Mouse (Mus musculus) midbrain, embryonic 13.5 days (tissue): ENCODE data around the gene Cxcr5. TPM values are rescaled to one million over a fixed set of nuclear protein-coding genes. Genes with fewer than 3 reads are reported as not detected.

Experiments used
- ATAC-seq: fragments of 200-750 bp; cut with Nextera tagmentation; 2 replicates; pipeline ENCODE4 v1.8.0; 2017; ENCODE audit warnings: mild to moderate bottlenecking, moderate TSS enrichment, moderate library complexity
- H3K27ac ChIP-seq: fragments of 300-500 bp; sonication (generic); 2 replicates; pipeline ENCODE4 v1.5.1; 2015; ENCODE audit warnings: inconsistent platforms, mild to moderate bottlenecking, moderate library complexity
- H3K27me3 ChIP-seq: fragments of 300-500 bp; sonication (generic); 2 replicates; pipeline ENCODE4 v1.6.1; 2015; ENCODE audit warnings: mild to moderate bottlenecking, inconsistent platforms
- H3K36me3 ChIP-seq: fragments of 300-500 bp; sonication (generic); 2 replicates; pipeline ENCODE4 v1.6.1; 2015; ENCODE audit warnings: mild to moderate bottlenecking, inconsistent platforms
- H3K4me1 ChIP-seq: fragments of 300-500 bp; sonication (generic); replicated peaks from 2 replicates; pipeline ENCODE4 v1.6.1; 2015; ENCODE audit warnings: inconsistent platforms
- H3K4me2 ChIP-seq: fragments of 300-500 bp; sonication (generic); replicated peaks from 2 replicates; pipeline ENCODE4 v1.6.1; 2015; ENCODE audit warnings: moderate library complexity, mild to moderate bottlenecking, inconsistent platforms
- H3K4me3 ChIP-seq: fragments of 300-500 bp; sonication (generic); replicated peaks from 2 replicates; pipeline ENCODE4 v1.5.1; 2015; ENCODE audit warnings: mild to moderate bottlenecking, inconsistent platforms
- H3K9ac ChIP-seq: fragments of 300-500 bp; sonication (generic); replicated peaks from 2 replicates; pipeline ENCODE4 v1.6.1; 2015; ENCODE audit warnings: mild to moderate bottlenecking, inconsistent platforms
- H3K9me3 ChIP-seq: fragments of 300-500 bp; sonication (generic); 2 replicates; pipeline ENCODE4 v1.6.1; 2016; ENCODE audit warnings: mild to moderate bottlenecking, inconsistent platforms
- WGBS: fragments of 180-500 bp; shearing (Covaris S2); methylation state at CpG from one replicate; pipeline ENCODE4 v1.1.7; 2015; 5-methylcytosine and 5-hydroxymethylcytosine counted together
- polyA plus RNA-seq: library from polyadenylated mRNA; unstranded; fragments of >200 nt; fragmentation: Nextera tagmentation; extraction: Ambion mirVana; gene quantifications from 2 replicates; pipeline ENCODE4 v1.2.1, GENCODE M21; 2015

The Cxcr5 gene
- not detected in 2 replicates for polyA plus RNA-seq

DNA sequence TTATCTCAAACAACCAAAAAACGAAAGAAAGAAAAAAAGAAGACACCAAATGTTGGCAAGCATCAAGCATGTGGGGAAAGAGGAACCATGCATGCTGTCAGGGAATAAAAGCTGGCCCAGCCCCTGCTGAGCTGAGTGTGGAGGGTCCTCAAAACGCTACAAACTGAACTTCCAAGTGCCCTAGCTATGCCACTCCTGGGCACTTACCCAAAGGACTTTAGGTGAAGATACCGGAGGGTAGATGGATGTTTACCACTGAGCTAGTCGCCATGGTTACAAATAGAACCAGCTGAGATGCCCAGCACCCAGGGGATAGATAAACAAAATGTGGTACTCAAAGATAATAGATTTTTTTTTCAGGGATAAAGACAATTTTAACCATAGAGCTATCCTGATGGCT lies at the start of gene Cxcr5:
Cxcr5 (minus strand) TSS at position 281 of the 400 bp plus-strand sequence.
- H3K4me3 ChIP-seq: no peak within 1 kb of the TSS
- H3K4me1 ChIP-seq: no peaks in the 10 kb centered on the region
- H3K4me2 ChIP-seq: no peak within 1 kb of the TSS
- no peak within 1 kb of the TSS for H3K27ac ChIP-seq
- H3K9me3 ChIP-seq: no peaks in the 10 kb centered on the region
- no peaks in the 10 kb centered on the region for H3K36me3 ChIP-seq
- no peaks in the 10 kb centered on the region for H3K27me3 ChIP-seq
- whole genome bisulfite sequencing: 70% methylated on average over 4 of the region's 4 CpGs
- ATAC-seq: no peak
- H3K9ac ChIP-seq: no peak within 1 kb of the TSS

GRCm38 (mm10) chr9:44610371-44610770 lies 48.7 kb upstream of the Cxcr5 start:
- Histone ChIP-seq H3K9me3 (no peaks in the 10 kb centered on the region), H3K9ac (no peak overlapping the region), H3K4me2 (no peak overlapping the region), H3K36me3 (peaks cover 71% of the 10 kb centered on the region), H3K27me3 (no peaks in the 10 kb centered on the region), H3K4me1 (peaks cover 33% of the 10 kb centered on the region), H3K27ac (no peak overlapping the region), H3K4me3 (no peak overlapping the region)
- no peak for ATAC-seq
- 97% methylated on average over 25 of the region's 25 CpGs for WGBS

DNA sequence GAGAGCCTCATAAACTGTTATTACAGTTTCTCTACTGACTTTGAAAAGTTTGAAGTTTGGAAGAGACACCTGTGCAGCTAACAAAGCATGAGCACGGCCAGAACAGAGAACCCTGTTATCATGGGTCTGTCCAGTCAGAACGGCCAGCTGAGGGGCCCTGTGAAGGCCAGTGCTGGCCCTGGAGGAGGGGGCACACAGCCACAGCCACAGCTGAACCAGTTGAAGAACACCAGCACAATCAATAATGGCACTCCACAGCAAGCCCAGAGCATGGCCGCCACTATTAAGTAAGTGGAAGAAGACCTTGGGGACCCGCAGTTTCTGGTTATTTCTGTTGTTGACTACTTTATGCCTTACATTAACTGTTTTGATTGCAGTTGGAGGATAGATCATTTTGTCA lies 45.6 kb upstream of the Cxcr5 start:
- H3K27ac ChIP-seq: no peak overlapping the region
- no peaks in the 10 kb centered on the region for H3K27me3 ChIP-seq
- WGBS: 66% methylated on average over 4 of the region's 4 CpGs
- peak overlapping the region; percentile 81 for H3K4me3 ChIP-seq
- peaks cover 40% of the 10 kb centered on the region for H3K36me3 ChIP-seq
- ATAC-seq: no peak
- H3K9ac ChIP-seq: no peak overlapping the region
- H3K4me2 ChIP-seq: peak overlapping the region; percentile 47
- H3K4me1 ChIP-seq: peaks cover 42% of the 10 kb centered on the region
- no peaks in the 10 kb centered on the region for H3K9me3 ChIP-seq

DNA sequence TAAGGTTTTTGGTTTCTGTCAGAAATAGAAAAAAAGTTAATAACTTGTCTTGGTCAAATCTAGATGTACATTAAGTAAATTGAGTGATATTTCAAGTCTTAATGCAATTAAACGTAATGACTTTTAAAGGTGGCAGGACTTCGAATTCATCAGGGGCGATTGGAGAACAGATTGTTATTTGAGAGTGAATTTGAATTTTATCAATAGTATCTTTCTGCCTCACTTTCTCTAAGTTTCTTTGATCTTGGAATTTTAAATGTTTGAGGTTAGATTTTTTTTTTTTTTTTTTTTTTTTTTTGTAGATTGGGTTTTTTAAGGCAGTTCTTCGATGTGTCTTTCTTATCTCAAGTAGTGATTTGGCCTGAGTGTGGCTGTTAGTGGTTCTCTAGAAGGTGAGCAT lies 45.0 kb upstream of the Cxcr5 start:
- H3K4me1 ChIP-seq: peaks cover 42% of the 10 kb centered on the region

DNA sequence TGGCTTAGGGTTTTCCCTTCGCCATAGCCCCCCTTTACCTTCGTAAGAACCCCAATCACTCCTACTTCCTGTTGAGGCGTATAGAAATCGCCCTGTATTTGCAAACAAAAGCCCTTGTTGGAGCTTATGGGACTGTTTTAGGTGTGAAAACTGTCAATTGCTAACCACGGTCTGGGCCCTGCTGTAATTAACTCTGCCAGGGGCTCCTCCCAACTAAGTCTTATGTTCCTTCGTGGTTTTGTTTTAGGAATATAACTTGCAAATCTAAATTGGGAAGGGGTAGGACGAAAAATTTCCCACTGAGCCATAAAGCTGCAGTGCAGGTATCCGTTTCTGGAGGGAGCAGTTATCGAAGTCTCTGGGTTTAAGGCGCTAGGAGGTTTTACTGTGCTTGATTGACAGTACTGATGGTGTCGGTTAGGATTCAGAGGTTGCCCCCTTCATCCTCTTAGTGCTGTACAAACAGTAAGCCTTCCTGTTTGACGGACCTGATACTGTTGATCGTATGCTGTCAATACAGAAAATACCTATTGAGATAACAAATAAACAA lies 44.0 kb upstream of the Cxcr5 start:
- no peaks in the 10 kb centered on the region for H3K27me3 ChIP-seq
- H3K4me3 ChIP-seq: peak overlapping the region; percentile 81
- H3K4me1 ChIP-seq: peaks cover 42% of the 10 kb centered on the region
- no peaks in the 10 kb centered on the region for H3K9me3 ChIP-seq
- peaks cover 30% of the 10 kb centered on the region for H3K36me3 ChIP-seq
- peak overlapping the region; percentile 98 for H3K9ac ChIP-seq
- H3K4me2 ChIP-seq: peak overlapping the region; percentile 97
- 0 out of 2 replicates have a peak, but pooled peaks have one; percentile 14 for ATAC-seq
- H3K27ac ChIP-seq: peak overlapping the region; percentile 99
- WGBS: under 1% methylated on average over 13 of the region's 13 CpGs

More for the DNA sequence above, 45.0 kb upstream of the Cxcr5 start:
- no peak for ATAC-seq
- no peaks in the 10 kb centered on the region for H3K27me3 ChIP-seq
- 68% methylated on average over 4 of the region's 4 CpGs for WGBS
- H3K9ac ChIP-seq: no peak overlapping the region
- no peaks in the 10 kb centered on the region for H3K9me3 ChIP-seq
- H3K4me3 ChIP-seq: peak overlapping the region; percentile 81
- peaks cover 35% of the 10 kb centered on the region for H3K36me3 ChIP-seq
- no peak overlapping the region for H3K27ac ChIP-seq
- peak overlapping the region; percentile 97 for H3K4me2 ChIP-seq

DNA sequence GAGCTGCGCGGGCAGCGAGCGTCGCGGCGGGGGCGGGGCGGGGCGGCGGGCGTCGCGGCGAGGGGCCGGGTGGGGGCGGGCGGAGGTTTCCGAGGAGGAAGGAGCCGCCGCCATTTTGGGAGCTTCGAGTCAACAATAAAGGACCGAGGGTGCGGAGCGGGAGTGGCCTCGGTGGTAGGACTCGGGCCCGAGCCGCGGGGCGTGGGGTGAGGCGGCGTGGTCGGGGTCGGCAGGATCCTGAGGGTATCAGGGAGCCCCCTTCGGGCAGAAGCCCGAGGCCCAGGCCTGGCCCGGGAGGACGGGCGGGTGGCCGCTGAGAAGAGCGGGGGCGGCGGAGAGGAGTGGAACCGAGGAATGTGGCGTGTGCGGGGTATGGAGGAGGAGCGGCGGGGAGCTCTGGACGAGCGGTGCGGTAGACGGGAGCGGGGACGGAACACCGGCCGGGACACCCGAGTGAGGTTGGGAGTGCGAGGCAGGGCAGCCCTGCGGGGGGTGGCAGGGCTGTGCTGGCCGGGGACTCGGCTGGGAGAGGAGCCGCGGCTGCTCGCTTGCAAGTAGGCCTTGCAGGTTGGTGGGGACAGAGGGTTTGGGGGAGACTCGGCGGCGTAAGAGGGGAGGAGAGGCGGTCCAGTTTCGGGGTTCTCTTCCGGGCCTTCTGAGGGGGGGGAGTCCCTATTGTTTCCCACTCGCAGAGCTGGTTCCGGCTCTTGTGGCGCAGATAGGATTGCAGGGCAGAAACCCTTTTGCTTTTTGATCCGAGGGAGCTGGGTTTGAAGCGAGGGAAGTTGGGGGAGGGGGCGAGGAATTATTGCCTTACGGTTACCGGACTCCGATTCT lies 43.3 kb upstream of the Cxcr5 start, which contains the start of gene Ddx6:
Ddx6 (plus strand) TSS at position 114 of the 837 bp plus-strand sequence.
- H3K4me3 ChIP-seq: peak within 1 kb of the TSS; percentile 81
- ATAC-seq: peak; percentile 78
- H3K4me1 ChIP-seq: peaks cover 45% of the 10 kb centered on the region
- peak within 1 kb of the TSS; percentile 98 for H3K9ac ChIP-seq
- H3K27me3 ChIP-seq: no peaks in the 10 kb centered on the region
- no peaks in the 10 kb centered on the region for H3K9me3 ChIP-seq
- WGBS: under 1% methylated on average over 60 of the region's 80 CpGs
- peak within 1 kb of the TSS; percentile 97 for H3K4me2 ChIP-seq
- H3K36me3 ChIP-seq: peaks cover 24% of the 10 kb centered on the region
- peak within 1 kb of the TSS; percentile 99 for H3K27ac ChIP-seq

DNA sequence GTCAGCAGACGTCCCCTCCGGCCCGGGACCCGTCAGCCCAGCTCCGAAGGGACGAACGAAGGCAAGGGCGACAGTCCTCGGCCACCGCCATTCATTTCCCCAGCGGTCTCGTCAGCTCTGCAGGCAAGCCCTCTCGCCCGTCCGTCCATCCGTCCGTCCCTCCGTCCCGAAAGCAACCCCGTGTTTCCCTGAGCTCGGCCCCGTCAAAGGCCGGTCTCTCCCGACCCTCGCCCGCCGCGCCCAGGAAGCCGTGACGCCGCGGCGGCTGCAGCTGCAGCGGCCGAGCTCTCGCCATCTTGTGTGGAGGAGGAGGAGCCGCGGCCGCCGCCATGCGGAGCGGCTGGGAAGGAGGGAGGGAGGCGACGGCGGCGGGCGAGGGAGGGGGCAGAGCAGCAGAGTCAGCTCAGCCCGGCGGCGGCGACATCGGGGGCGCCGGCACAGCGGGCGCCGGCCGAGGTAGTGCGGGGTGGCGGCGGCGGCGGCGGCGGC lies 42.7 kb upstream of the Cxcr5 start:
- ATAC-seq: peak; percentile 76
- H3K9ac ChIP-seq: peak overlapping the region; percentile 98
- no peaks in the 10 kb centered on the region for H3K27me3 ChIP-seq
- WGBS: under 1% methylated on average over 52 of the region's 65 CpGs
- H3K9me3 ChIP-seq: no peaks in the 10 kb centered on the region
- H3K36me3 ChIP-seq: peaks cover 19% of the 10 kb centered on the region
- H3K4me3 ChIP-seq: peak overlapping the region; percentile 81
- peaks cover 50% of the 10 kb centered on the region for H3K4me1 ChIP-seq
- H3K4me2 ChIP-seq: peak overlapping the region; percentile 97
- H3K27ac ChIP-seq: peak overlapping the region; percentile 99

DNA sequence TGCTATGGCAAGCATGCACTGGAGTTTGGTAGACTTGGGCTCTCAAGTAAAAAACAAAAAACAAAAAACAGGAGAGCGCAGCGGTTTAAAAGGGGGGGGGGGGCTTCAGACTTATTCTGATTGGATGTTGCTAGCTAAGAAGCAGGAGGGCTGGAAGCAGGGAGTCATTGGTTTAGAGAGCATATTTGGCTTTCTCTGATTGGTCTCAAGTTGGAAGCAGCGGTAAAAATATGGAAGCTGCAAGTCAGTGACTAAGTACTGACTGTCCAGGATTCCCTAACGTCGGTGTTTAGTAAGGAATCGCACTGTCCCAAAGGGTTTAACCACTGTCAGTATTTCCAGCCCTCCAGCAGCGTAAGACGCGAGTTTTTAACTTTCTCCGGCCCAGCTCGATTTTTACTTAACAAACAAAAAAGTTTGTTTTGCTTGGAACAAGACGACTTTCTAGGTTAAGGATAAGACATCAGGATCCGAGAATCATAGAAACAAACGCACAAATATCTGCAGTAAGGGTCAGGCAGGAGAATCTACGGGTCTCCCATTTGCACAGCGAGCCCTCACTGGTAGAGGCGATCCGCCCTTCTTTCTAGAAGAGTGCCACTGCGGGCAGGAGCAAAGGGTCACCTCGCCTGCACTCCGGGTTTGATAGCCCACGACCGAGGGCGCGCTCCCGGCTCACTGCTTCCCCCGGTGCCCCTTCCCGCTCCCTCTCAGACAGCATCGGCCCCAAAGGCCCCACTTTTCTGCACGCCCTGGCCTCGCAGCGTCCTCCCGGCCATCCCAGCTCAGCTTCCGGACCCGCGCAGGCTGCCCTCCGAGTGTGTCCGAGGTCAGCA lies 42.0 kb upstream of the Cxcr5 start:
- H3K27me3 ChIP-seq: no peaks in the 10 kb centered on the region
- peaks cover 50% of the 10 kb centered on the region for H3K4me1 ChIP-seq
- peak overlapping the region; percentile 81 for H3K4me3 ChIP-seq
- peak overlapping the region; percentile 99 for H3K27ac ChIP-seq
- H3K4me2 ChIP-seq: peak overlapping the region; percentile 97
- peak; percentile 49 for ATAC-seq
- peaks cover 15% of the 10 kb centered on the region for H3K36me3 ChIP-seq
- peak overlapping the region; percentile 98 for H3K9ac ChIP-seq
- H3K9me3 ChIP-seq: no peaks in the 10 kb centered on the region
- WGBS: under 1% methylated on average over 38 of the region's 38 CpGs

- Histone ChIP-seq H3K27ac (peak overlapping the region; percentile 44; the same call in 1 of the 2 replicates), H3K36me3 (peaks cover 6% of the 10 kb centered on the region), H3K4me1 (peaks cover 46% of the 10 kb centered on the region), H3K4me2 (peak overlapping the region; percentile 97), H3K9ac (no peak overlapping the region), H3K4me3 (peak overlapping the region; percentile 81), H3K27me3 (0 out of 2 replicates have a peak, but pooled peaks cover 2% of the 10 kb centered on the region), H3K9me3 (no peaks in the 10 kb centered on the region)
- WGBS: 68% methylated on average over 6 of the region's 6 CpGs
- no peak for ATAC-seq
These were observed 41.1 kb upstream of the Cxcr5 start for GRCm38 (mm10) chr9:44602766-44603165.

DNA sequence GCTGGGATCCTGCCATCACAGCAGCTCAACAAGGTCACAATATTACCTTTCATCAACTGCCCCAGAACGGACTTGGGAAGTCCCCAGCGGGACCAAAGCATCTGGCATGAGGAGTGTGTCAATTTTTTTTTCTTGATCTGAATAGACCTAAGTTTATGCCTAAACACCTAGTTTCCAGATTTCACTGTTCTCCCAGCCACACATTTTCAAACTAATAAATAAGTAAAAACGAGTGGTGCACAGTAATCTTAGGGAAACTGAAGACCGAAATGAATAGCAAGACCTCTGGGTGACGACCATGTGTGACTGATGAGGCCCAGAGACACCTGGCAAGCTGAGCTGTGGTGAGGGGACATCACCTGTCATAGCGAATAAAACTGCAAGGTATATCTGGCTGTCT lies 39.1 kb upstream of the Cxcr5 start:
- Histone ChIP-seq H3K27me3 (0 out of 2 replicates have a peak, but pooled peaks cover 7% of the 10 kb centered on the region), H3K27ac (no peak overlapping the region), H3K9me3 (no peaks in the 10 kb centered on the region), H3K9ac (no peak overlapping the region), H3K4me3 (no peak overlapping the region), H3K36me3 (no peaks in the 10 kb centered on the region), H3K4me1 (peaks cover 29% of the 10 kb centered on the region), H3K4me2 (no peak overlapping the region)
- 84% methylated on average over 6 of the region's 6 CpGs for WGBS
- ATAC-seq: no peak

DNA sequence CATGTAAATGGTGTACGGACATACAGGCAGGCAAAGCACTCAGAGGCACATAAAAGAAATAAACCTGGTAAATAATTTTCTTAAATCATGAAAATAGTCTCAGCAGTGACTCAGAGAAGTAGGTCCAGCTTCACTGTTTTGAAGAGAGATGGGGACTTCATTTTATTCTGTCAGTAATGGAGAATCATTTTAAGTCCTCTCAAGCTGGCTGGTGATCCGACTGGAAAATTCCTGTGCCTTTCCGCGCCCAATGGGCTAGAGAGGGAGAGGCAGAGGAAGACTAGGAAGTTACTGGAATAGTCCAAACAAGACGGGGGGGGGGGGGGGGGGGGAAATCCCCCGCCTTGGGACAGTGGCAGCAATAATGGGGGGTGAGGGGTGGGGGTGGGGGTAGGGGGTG lies 37.9 kb upstream of the Cxcr5 start:
- Histone ChIP-seq H3K36me3 (no peaks in the 10 kb centered on the region), H3K27me3 (0 out of 2 replicates have a peak, but pooled peaks cover 7% of the 10 kb centered on the region), H3K27ac (peak overlapping the region; percentile 41), H3K4me3 (no peak overlapping the region), H3K9ac (no peak overlapping the region), H3K4me2 (peak overlapping the region; percentile 43; the same call in 1 of the 2 replicates), H3K9me3 (no peaks in the 10 kb centered on the region), H3K4me1 (peaks cover 29% of the 10 kb centered on the region)
- 16% methylated on average over 5 of the region's 6 CpGs for WGBS
- ATAC-seq: no peak
